Mouse (Mus musculus) testis, adult 2 months (tissue): ENCODE results near the gene Foxp1. TPM values are rescaled to one million over a fixed set of nuclear protein-coding genes. Genes with fewer than 3 reads are reported as not detected.

Experiments used
- H3K27ac ChIP-seq: fragments of 200-500 bp; 2 replicates; pipeline ENCODE4 v1.5.1; 2012; ENCODE audit warnings: low read depth, low read length; ENCODE audit not compliant: control insufficient read depth, insufficient read depth
- H3K27me3 ChIP-seq: fragments of 200-500 bp; 2 replicates; pipeline ENCODE4 v1.6.1; 2012; ENCODE audit warnings: mild to moderate bottlenecking, low read length, moderate library complexity; ENCODE audit not compliant: control insufficient read depth, insufficient read depth
- H3K36me3 ChIP-seq: fragments of 200-500 bp; 2 replicates; pipeline ENCODE4 v1.6.1; 2012; ENCODE audit warnings: mild to moderate bottlenecking, low read length; ENCODE audit not compliant: control insufficient read depth, insufficient read depth
- H3K4me1 ChIP-seq: fragments of 200-500 bp; 2 replicates; pipeline ENCODE4 v1.6.1; 2012; ENCODE audit warnings: low read length; ENCODE audit not compliant: control insufficient read depth, insufficient read depth
- H3K4me3 ChIP-seq: fragments of 200-500 bp; 2 replicates; pipeline ENCODE4 v1.5.1; 2012; ENCODE audit warnings: low read depth, mild to moderate bottlenecking, low read length, moderate library complexity, mixed read lengths; ENCODE audit not compliant: control insufficient read depth
- CTCF ChIP-seq: fragments of 200-500 bp; IDR thresholded peaks from 2 replicates; pipeline ENCODE4 v1.5.1; 2012; ENCODE audit warnings: low read depth, mild to moderate bottlenecking, inconsistent platforms, low read length, moderate library complexity; ENCODE audit not compliant: control insufficient read depth, insufficient read depth, insufficient replicate concordance
- POLR2A ChIP-seq: fragments of 200-500 bp; IDR thresholded peaks from 2 replicates; pipeline ENCODE4 v1.6.1; 2012; ENCODE audit warnings: low read depth, mild to moderate bottlenecking, inconsistent platforms, low read length, moderate library complexity; ENCODE audit not compliant: control insufficient read depth
- polyA plus RNA-seq: library from polyadenylated mRNA; depleted of rRNA; stranded (reverse); fragments of >200 nt; gene quantifications from 2 replicates; pipeline ENCODE4 v1.2.3, GENCODE M21; 2012

Foxp1 gene
- polyA plus RNA-seq, 1 experiment, result 34.8 TPM

DNA sequence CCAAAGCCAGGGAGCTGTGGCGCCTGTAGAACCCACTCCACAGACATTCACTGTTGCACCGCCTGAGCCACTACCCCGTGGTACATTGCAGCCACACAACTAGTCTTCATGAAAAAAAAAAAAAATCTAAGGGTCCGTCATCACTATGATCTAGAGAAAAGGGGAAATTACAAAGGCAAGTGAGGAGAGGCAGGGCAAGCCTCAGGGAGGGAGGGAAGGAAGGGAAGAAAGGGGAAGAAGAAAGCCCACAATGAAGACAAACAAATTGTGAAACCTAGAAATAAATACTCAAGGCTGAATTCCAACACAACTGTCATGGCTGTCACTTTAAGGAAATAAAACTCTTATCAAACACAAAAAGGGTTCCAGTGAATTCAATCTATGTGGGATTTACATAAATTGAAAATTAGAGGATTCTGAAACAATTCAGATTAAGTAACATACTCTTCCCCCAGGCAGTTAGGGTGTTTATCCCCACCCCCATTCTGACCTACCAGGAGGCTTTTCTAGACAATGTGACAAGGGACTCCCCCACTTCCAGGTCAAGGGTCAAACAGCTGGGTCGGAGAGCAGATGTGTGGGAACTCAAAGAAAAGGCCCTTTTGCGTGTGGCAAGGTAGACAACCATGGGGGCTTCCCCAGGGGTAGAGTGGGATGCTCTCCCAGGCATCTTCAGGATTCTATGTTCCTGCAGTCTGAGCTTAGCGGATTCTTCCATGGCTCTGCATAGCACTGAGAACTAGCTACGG is 32.4 kb downstream of the Foxp1 start:
- TF ChIP-seq POLR2A (no peak), CTCF (no peak)
- H3K27ac ChIP-seq, result no peak overlapping the region
- no peaks in the 10 kb centered on the region for H3K4me1 ChIP-seq
- H3K36me3 ChIP-seq, result no peaks in the 10 kb centered on the region
- no peak overlapping the region for H3K4me3 ChIP-seq
- H3K27me3 ChIP-seq, result no peaks in the 10 kb centered on the region

DNA sequence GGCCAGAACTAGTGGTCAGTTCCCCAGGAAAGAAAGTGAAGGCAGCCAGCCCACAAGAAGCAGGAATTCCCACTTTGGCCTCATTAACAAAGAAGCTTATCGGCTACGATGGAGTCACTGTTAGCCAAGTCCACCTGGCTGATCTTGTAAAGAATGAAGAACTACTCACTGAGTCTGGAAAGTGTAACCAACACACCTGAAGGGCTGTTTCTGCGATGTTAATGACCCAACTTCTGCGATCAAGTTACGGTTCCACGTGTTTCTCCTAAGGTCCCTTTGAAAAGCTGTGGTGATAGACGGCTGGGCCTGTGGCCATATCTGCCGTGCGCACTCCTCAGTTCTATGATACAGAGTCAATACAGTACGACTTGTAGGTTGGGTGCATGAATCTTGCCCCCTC is 33.1 kb downstream of the Foxp1 start:
- Histone ChIP-seq H3K27ac (no peak overlapping the region), H3K27me3 (no peaks in the 10 kb centered on the region), H3K36me3 (no peaks in the 10 kb centered on the region), H3K4me1 (no peaks in the 10 kb centered on the region), H3K4me3 (no peak overlapping the region)
- no peak for TF ChIP-seq CTCF
- no peak for TF ChIP-seq POLR2A

DNA sequence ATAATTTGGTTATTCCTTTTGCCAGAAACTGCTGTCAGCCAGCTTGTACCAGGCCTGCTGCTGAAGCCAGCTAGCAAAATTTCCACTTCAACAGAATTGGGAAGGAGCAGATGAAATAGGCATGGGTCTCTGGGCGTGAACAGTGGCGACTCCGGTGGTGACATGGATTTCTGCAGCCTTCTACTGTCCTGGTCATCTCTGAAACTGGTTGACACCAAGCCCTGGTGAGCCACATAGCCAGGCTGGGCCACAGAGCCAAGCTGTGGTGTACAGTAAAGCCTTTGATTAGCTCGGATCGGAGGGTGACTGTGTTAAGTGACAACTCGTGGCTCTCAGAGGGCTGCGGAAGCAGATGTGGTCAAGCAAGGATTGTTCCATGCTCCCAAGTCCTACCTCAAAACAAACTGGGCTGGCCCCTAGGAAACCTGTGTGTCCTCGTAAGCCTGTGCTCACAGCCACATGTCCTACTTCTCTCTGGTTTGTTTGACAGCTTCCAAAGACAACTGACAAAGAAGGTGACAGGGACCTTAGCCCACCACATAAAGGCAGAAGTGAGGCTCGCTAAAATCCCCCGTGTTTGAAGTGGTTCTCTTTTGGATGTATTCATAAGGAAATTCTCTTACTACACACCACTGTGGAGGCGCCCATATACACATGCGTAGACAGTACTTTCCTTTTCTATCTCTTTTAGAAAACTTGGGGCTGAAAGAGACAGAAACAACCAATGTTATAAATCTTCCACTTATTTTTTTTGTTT is 36.5 kb downstream of the Foxp1 start:
- TF ChIP-seq CTCF (no peak; the same call in 1 of the 2 replicates), POLR2A (no peak)
- Histone ChIP-seq H3K4me3 (no peak overlapping the region), H3K36me3 (no peaks in the 10 kb centered on the region), H3K27ac (no peak overlapping the region), H3K4me1 (no peaks in the 10 kb centered on the region), H3K27me3 (no peaks in the 10 kb centered on the region)

DNA sequence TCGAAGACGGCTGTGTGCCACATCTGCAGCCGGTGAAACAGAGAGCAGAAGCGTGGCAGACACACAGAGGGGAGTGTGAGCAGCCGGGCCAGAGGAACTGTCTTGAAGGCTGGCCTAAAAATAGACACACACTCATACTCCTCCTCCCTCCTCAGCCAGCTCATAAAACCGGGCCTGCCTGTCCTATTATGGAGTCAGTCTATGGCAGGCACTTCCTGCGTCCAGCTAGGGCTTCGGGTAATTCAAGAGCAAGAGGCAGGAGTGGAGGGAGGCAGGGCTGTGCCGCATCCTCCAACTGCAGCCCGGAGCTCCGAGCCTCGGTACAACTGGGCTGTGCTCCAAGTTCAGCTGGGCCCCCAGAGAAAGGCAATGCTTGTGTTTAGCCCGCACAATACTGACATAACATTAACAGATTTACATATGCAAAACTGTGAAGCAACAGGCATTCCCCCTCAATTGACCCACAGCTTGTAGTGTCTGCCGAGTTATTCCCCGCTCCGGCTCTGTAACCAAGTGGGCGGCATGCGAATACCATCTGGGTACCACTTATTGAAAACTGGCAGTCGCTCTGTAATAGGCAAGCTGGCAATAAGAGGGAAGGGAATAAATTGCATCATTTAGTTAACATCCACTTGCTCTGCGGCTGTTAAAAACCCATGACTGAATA is 37.2 kb downstream of the Foxp1 start:
- no peak overlapping the region for H3K4me3 ChIP-seq
- TF ChIP-seq POLR2A (no peak), CTCF (no peak)
- H3K27me3 ChIP-seq, result no peaks in the 10 kb centered on the region
- H3K4me1 ChIP-seq, result no peaks in the 10 kb centered on the region
- H3K36me3 ChIP-seq, result no peaks in the 10 kb centered on the region
- H3K27ac ChIP-seq, result peak overlapping the region; percentile 46; the same call in 1 of the 2 replicates

DNA sequence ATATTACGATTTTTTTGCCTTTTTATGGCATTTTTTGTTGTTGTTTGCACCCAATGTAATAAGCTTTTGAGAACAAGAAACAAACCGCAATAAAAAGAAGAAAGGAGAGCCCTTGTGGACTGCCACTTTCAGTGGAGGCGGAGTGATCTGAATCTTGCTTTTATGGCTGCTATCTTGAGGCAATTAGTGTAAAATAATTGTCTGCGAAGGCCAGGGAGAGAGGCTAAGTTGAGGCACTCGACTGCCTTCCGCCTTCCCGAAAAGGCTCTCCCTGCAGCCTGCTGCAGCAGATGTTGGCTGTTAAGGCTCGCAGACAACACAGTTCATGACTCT is 37.7 kb downstream of the Foxp1 start:
- H3K27me3 ChIP-seq, result no peaks in the 10 kb centered on the region
- no peak for TF ChIP-seq POLR2A
- TF ChIP-seq CTCF, result no peak
- peak overlapping the region; percentile 46; the same call in 1 of the 2 replicates for H3K27ac ChIP-seq
- H3K4me1 ChIP-seq, result no peaks in the 10 kb centered on the region
- H3K36me3 ChIP-seq, result no peaks in the 10 kb centered on the region
- H3K4me3 ChIP-seq, result no peak overlapping the region

DNA sequence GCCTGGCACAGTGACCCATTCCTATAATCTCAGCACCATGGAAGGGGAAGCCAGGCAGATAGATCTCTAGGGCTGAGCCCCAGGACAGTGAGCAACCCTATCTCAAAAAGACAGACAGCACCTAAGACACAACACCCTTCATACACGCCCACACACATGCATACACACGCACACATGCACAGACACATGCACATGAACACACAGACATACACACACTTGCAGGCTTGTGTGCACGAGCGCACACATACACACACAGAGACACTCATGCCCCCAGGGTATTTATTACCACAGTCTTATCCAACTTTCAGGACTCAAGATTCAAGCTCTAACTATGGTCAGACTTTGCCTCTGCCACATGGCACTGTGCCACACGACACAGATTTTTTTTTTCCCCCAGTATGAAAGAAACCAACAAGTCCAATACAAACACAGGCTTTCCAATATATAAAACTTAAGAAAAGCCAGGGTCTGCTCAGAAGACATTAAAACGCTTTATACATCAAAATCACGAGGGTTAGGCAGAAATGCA is 38.3 kb downstream of the Foxp1 start:
- H3K4me1 ChIP-seq, result no peaks in the 10 kb centered on the region
- no peaks in the 10 kb centered on the region for H3K36me3 ChIP-seq
- H3K4me3 ChIP-seq, result no peak overlapping the region
- no peak overlapping the region for H3K27ac ChIP-seq
- no peak for TF ChIP-seq POLR2A
- TF ChIP-seq CTCF, result no peak
- no peaks in the 10 kb centered on the region for H3K27me3 ChIP-seq

DNA sequence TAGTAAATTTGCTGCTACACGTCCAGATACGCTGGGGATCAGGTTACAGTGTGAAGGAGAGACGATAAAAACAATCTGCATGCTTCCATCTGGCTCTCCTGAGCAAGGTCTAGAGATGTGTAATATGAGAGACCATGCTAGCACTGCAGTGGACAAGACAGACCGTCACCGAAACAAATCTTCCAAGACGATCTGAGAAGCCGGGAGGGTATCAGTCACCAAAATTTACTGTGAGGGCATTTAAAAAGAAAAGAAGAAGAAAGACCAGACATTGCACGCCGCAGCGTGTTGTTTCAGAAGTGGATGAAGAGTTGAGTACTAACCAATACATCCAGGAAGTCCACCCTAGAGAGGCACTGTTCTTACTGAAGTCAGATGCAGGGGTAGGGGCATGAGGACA is 39.0 kb downstream of the Foxp1 start:
- Histone ChIP-seq H3K36me3 (no peaks in the 10 kb centered on the region), H3K27me3 (no peaks in the 10 kb centered on the region), H3K27ac (no peak overlapping the region), H3K4me1 (no peaks in the 10 kb centered on the region), H3K4me3 (no peak overlapping the region)
- no peak for TF ChIP-seq POLR2A
- TF ChIP-seq CTCF, result no peak
